Mouse (Mus musculus) small intestine, adult 2 months (tissue): Measurements from ENCODE around the gene Cxcr1.

Source experiments
- CTCF ChIP-seq: fragments of 200-500 bp; IDR thresholded peaks from 2 replicates; pipeline ENCODE4 v1.5.1; 2012; ENCODE audit warnings: low read depth, mild to moderate bottlenecking, control low read depth, inconsistent platforms, low read length, moderate library complexity, mixed read lengths; ENCODE audit not compliant: insufficient replicate concordance, insufficient read length; ENCODE audit errors: extremely low read depth
- POLR2A ChIP-seq: fragments of 200-500 bp; IDR thresholded peaks from 2 replicates; pipeline ENCODE4 v1.6.1; 2012; ENCODE audit warnings: low read depth, mild to moderate bottlenecking, control low read depth, inconsistent platforms, low read length, moderate library complexity

DNA sequence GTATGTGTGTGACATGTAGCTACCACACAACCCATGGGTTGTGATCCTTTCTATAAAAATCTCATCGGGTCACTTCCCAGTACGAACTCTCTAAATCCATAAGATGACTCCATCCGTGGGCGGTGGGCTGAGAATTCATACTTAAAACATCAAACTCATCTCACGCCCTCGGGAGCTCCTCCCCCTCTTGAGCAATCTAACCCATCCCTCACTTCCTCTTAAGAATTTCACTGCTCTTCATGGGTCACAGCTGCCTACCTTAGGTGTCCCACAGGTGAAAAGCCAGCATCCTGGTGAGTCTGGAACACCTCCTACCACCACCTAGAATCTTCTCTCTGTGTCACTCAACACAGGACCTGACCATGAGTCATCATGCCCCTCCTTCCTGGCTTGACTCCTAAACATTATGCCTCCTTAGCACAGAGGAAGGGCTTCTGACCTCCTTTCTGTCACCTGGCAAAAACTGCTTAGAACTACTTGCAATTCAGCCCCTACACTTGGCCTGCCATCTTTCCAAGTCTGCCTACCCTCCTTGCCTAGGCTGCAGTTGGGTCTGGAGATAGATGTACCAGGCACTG is 38.9 kb downstream of the Cxcr1 start:
- TF ChIP-seq CTCF (no peak), POLR2A (no peak)
